Mouse (Mus musculus): ENCODE results near the gene Iffo1.

DNA sequence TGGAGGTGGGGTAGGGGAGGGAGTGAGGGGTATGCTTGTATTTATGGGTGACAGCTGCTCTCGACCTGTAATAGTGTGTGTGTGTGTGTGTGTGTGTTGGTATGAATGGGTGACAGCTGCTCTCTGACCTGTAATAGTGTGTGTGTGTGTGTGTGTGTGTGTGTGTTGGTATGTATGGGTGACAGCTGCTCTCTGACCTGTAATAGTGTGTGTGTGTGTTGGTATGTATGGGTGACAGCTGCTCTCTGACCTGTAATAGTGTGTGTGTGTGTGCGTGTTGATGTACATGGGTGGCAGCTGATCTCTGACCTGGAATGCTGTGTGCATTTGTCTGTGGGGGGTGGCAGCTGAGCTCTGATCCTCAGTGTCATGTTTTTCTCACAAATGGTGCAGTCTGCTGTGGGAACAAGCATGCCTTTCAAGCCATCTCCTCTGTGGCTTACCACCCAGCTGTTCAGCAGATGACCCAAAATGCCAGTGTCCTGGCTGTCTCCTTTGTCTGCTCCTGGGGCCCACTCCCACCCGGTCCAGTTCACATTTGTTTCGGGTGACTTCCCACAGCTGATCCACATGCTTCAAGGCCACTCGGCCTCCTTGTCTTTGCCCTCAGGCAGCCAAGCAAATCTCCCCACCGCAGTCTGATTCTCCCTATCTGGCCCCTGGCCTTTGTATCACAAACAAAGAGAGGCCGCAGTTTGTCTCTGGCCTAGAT, 12.0 kb downstream of the Iffo1 start:
- TF ChIP-seq CTCF (IDR thresholded peaks at IDR 0.05) (no peak), EP300 (IDR thresholded peaks at IDR 0.05) (no peak)

All from lung, postnatal 0 days (tissue).